Mouse (Mus musculus) liver, adult 2 months (tissue): ENCODE measurements around the gene Xpot.

Experiments
- CTCF ChIP-seq: fragments of 200-500 bp; IDR thresholded peaks from 2 replicates; pipeline ENCODE4 v1.5.1; 2011; ENCODE audit warnings: low read depth, low read length, control low read depth
- POLR2A ChIP-seq: fragments of 200-500 bp; IDR thresholded peaks from 2 replicates; pipeline ENCODE4 v1.6.1; 2011; ENCODE audit warnings: low read length, control low read depth; ENCODE audit not compliant: insufficient read depth; ENCODE audit errors: extremely low read depth

DNA sequence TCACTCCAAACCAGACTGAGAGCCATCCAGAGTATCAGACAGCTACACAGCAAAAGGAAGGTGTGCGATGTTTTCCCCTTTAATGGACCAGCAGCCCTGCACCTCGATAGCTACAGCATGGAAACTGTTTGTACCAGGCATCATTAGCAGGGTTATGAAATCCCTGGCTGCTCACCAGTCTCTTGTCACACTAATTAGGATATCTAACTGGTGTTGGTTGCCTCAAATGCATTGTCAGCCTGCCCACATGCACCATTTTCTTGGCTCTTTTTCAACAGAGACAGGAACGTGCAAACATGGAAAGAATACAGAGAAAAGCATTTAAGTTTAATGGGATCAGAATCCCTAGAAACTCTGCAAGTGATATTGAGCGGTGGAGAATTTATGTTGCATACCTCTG, 29.8 kb upstream of the Xpot start:
- TF ChIP-seq POLR2A (no peak), CTCF (no peak)
